Mouse (Mus musculus) liver, postnatal 0 days (tissue): Measurements from ENCODE around the gene Fbln2. TPM values are rescaled to one million over a fixed set of nuclear protein-coding genes. Genes with fewer than 3 reads are reported as not detected.

Source experiments
- ATAC-seq: fragments of 200-750 bp; cut with Nextera tagmentation; 2 replicates; pipeline ENCODE4 v1.8.0; 2017; ENCODE audit warnings: mild to moderate bottlenecking, moderate library complexity
- DNase-seq: peaks from one replicate; pipeline ENCODE4 v3.0.0-alpha.2; 2016
- H3K27ac ChIP-seq: fragments of 300-500 bp; sonication (generic); 2 replicates; pipeline ENCODE4 v1.5.1; 2014; ENCODE audit warnings: antibody characterized with exemption, moderate library complexity, mild to moderate bottlenecking, low read depth
- H3K27me3 ChIP-seq: fragments of 300-500 bp; sonication (generic); 2 replicates; pipeline ENCODE4 v1.6.1; 2014; ENCODE audit warnings: low read length, control low read depth, mixed read lengths; ENCODE audit not compliant: insufficient read depth
- H3K36me3 ChIP-seq: fragments of 300-500 bp; sonication (generic); replicated peaks from 2 replicates; pipeline ENCODE4 v1.6.1; 2014; ENCODE audit warnings: mild to moderate bottlenecking, control low read depth, low read length, moderate library complexity, mixed read lengths; ENCODE audit not compliant: insufficient read depth
- H3K4me1 ChIP-seq: fragments of 300-500 bp; sonication (generic); 2 replicates; pipeline ENCODE4 v1.6.1; 2014; ENCODE audit warnings: antibody characterized with exemption, mild to moderate bottlenecking, control low read depth; ENCODE audit not compliant: insufficient read depth
- H3K4me2 ChIP-seq: fragments of 300-500 bp; sonication (generic); 2 replicates; pipeline ENCODE4 v1.6.1; 2014; ENCODE audit warnings: low read depth, mild to moderate bottlenecking, low read length, moderate library complexity, mixed read lengths
- H3K4me3 ChIP-seq: fragments of 300-500 bp; sonication (generic); 2 replicates; pipeline ENCODE4 v1.5.1; 2014; ENCODE audit warnings: low read depth, low read length
- H3K9ac ChIP-seq: fragments of 300-500 bp; sonication (generic); replicated peaks from 2 replicates; pipeline ENCODE4 v1.6.1; 2014; ENCODE audit warnings: mild to moderate bottlenecking, moderate library complexity
- H3K9me3 ChIP-seq: fragments of 300-500 bp; sonication (generic); 2 replicates; pipeline ENCODE4 v1.6.1; 2016; ENCODE audit warnings: mild to moderate bottlenecking, control low read depth, low read length, mixed read lengths
- CTCF ChIP-seq: sonication (generic); IDR thresholded peaks from 2 replicates; pipeline ENCODE4 v1.5.1; 2016; ENCODE audit warnings: antibody characterized with exemption, low read depth
- EP300 ChIP-seq: IDR thresholded peaks from 2 replicates; pipeline ENCODE4 v1.6.1; 2016; ENCODE audit warnings: antibody characterized with exemption, low read depth, mild to moderate bottlenecking
- WGBS: fragments of 180-500 bp; shearing (Covaris S2); extraction: QIAGEN DNeasy Blood & Tissue Kit; methylation state at CpG from one replicate; pipeline ENCODE4 v1.1.7; 2014; ENCODE audit not compliant: insufficient replicate concordance; 5-methylcytosine and 5-hydroxymethylcytosine counted together
- polyA plus RNA-seq: library from polyadenylated mRNA; unstranded; fragments of >200 nt; fragmentation: Nextera tagmentation; extraction: Ambion mirVana; gene quantifications from 2 replicates; pipeline ENCODE4 v1.2.1, GENCODE M21; 2015

The Fbln2 gene
- polyA plus RNA-seq, 1 experiment from 2014 or later: 4.0 TPM

DNA sequence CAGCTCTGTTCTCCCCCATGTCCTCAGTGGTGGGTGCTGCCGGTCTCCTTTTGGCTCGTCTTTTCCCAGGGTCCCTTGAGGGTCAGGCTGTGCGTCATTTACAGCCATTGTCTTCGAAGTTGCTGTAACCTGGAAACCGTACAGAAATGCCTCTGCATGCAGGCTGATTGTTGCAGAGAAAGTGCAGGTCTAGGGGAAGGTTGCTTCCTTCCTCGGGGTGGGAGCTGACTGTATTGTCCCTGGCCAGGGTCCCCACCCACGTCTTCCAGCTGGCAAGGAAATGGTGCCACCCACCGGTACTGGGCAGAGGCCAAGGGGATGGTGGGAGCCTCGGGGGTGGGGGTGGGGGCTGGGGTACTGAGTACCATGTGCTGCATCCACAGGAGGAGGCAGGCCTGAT lies 6.2 kb downstream of the Fbln2 start:
- no peak overlapping the region for H3K27ac ChIP-seq
- TF ChIP-seq CTCF (no peak), EP300 (no peak)
- H3K9me3 ChIP-seq: no peaks in the 10 kb centered on the region
- no peaks in the 10 kb centered on the region for H3K36me3 ChIP-seq
- 56% methylated on average over 9 of the region's 9 CpGs for WGBS
- H3K4me3 ChIP-seq: no peak overlapping the region
- DNase-seq (no peak), ATAC-seq (no peak)
- H3K4me1 ChIP-seq: no peaks in the 10 kb centered on the region
- H3K4me2 ChIP-seq: no peak overlapping the region
- peaks cover 5% of the 10 kb centered on the region; the same call in 1 of the 2 replicates for H3K27me3 ChIP-seq
- no peak overlapping the region for H3K9ac ChIP-seq

DNA sequence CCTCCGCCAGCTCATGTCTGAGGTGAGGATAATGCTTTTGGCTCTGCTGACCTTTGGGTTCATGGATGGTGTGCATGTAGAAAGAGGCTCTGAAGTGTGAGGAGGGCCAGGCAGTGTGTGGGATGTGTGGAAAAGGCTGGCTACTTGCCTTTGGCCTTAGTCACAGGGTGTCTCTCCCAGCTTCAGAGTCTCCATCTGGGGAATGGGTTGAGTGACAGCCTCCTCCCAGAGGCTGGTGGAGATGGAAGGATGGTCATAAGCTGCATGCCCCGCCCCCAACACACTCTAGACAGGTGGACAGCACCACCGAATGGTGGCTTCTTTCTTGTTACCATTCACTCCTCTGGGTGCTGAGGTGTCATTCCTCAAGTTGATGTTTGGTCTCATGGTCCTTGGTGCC lies 6.6 kb downstream of the Fbln2 start:
- WGBS: 39% methylated on average over 3 of the region's 3 CpGs
- no peak overlapping the region for H3K27ac ChIP-seq
- no peaks in the 10 kb centered on the region for H3K4me1 ChIP-seq
- no peak overlapping the region for H3K9ac ChIP-seq
- no peak overlapping the region for H3K4me2 ChIP-seq
- no peaks in the 10 kb centered on the region for H3K9me3 ChIP-seq
- no peak overlapping the region for H3K4me3 ChIP-seq
- TF ChIP-seq CTCF: no peak
- no peak for TF ChIP-seq EP300
- no peak for DNase-seq
- no peak for ATAC-seq
- H3K36me3 ChIP-seq: no peaks in the 10 kb centered on the region
- 0 out of 2 replicates have a peak, but pooled peaks cover 3% of the 10 kb centered on the region for H3K27me3 ChIP-seq

DNA sequence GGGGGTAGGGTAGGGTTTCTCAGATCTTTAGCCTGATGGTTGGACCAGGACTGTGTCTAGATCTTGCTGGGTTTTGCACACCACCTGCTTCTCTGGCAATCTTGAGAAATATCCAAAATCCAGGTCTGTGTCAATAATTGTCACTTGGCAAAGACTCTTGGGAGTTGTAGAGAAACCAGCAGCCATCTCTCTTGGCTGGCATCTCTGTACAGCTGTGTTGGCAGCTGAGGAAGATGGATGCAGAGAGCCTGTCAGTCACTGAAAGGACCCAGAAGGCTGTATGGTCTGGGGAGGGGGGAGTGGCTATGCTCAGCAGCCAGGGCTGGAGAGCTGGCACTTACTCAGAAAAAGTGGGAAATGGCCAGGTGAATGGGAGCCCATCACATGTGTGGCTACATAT lies 7.8 kb downstream of the Fbln2 start:
- Histone ChIP-seq H3K9ac (no peak overlapping the region), H3K4me1 (no peaks in the 10 kb centered on the region), H3K36me3 (no peaks in the 10 kb centered on the region), H3K4me2 (no peak overlapping the region), H3K27me3 (0 out of 2 replicates have a peak, but pooled peaks cover 3% of the 10 kb centered on the region), H3K4me3 (no peak overlapping the region), H3K9me3 (no peaks in the 10 kb centered on the region), H3K27ac (no peak overlapping the region)
- no peak for DNase-seq
- ATAC-seq: no peak
- no peak for TF ChIP-seq EP300
- TF ChIP-seq CTCF: no peak

DNA sequence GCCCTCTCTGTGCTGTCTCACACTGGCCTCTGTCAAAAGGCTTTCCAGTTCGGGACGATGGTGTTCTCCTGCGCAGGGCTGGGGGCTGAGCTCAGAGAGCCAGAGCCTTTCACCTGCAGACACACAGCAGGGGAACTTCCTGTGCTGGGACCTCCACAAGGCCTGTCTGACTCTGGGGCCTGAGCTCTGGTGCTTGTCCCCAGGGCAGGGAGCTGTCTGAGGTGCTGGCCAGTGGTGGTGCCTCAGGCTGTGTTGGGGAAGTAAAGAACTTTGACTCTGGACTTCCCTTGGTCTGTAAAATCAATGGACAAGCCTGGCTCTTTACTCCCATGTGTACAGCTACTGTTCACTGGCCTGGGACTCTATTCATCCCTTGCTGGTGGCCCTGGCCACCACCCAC lies 8.8 kb downstream of the Fbln2 start:
- peak; percentile 63 for DNase-seq

DNA sequence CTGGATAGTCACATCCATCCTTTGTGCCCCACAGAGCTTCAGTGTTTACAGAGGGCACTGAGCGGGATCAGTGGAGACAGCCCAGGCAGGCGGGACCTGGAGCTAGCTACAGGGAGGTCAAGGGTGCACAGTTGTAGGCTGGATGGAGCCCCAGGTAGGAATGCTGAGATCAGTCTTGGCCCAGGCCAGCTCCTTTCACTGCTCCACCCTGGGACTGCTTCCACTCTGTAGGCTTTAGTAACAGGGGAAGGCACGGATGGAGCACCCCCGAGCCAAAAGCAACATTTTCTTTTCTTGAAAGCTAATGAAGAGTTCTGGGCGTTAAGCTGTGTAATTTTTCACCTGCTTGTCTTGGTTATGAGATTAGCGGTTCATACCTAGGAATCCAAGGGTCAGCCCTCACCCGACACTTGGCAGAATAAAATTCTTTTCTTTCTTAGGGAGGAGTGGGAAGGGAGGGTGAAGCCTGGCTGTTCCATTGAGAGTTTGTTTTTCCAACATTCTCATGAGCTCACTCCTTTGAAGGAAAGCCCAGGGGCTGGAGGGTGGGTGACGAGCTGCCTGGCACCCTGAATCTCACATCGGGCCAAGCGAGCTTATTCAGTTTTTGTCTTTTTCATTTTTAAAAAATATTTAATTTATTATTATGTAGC lies 10.6 kb downstream of the Fbln2 start:
- Histone ChIP-seq H3K9ac (no peak overlapping the region), H3K36me3 (no peaks in the 10 kb centered on the region), H3K9me3 (no peaks in the 10 kb centered on the region), H3K4me3 (no peak overlapping the region), H3K27me3 (no peaks in the 10 kb centered on the region), H3K4me1 (no peaks in the 10 kb centered on the region), H3K4me2 (no peak overlapping the region), H3K27ac (no peak overlapping the region)
- no peak for DNase-seq
- no peak for TF ChIP-seq EP300
- TF ChIP-seq CTCF: no peak
- no peak for ATAC-seq
- WGBS: 71% methylated on average over 10 of the region's 10 CpGs

More for the DNA sequence above, 8.8 kb downstream of the Fbln2 start:
- no peaks in the 10 kb centered on the region for H3K27me3 ChIP-seq
- H3K9me3 ChIP-seq: no peaks in the 10 kb centered on the region
- H3K4me1 ChIP-seq: no peaks in the 10 kb centered on the region
- H3K4me2 ChIP-seq: no peak overlapping the region
- 2% methylated on average over 3 of the region's 3 CpGs for WGBS
- H3K9ac ChIP-seq: no peak overlapping the region
- no peak overlapping the region for H3K27ac ChIP-seq
- TF ChIP-seq CTCF (no peak), EP300 (no peak)
- no peak for ATAC-seq
- H3K4me3 ChIP-seq: no peak overlapping the region
- H3K36me3 ChIP-seq: no peaks in the 10 kb centered on the region

DNA sequence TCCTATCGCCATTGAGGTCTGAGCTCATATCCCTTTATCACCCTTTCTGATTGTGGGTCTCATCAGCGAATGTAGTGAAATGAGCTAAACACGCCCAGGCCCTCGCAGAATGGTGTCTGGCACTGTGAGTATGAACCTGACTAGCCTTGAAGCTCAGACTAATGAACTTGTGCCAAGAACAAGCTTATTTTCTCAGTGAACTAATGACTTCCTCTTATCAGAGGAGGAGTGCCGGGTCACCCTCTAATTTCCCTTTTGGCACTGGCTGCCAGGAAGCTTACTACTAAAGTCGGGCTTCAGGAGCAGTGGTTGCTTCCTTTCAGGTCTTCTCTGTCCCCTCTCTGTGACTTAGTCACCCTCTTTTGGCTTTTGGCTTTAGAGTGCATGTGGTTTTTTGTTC lies 12.7 kb downstream of the Fbln2 start:
- H3K4me2 ChIP-seq: no peak overlapping the region
- no peak for DNase-seq
- TF ChIP-seq EP300 (no peak), CTCF (no peak)
- H3K4me1 ChIP-seq: no peaks in the 10 kb centered on the region
- no peaks in the 10 kb centered on the region for H3K36me3 ChIP-seq
- no peaks in the 10 kb centered on the region for H3K27me3 ChIP-seq
- 47% methylated on average over 6 of the region's 6 CpGs for WGBS
- H3K4me3 ChIP-seq: no peak overlapping the region
- H3K9ac ChIP-seq: no peak overlapping the region
- H3K9me3 ChIP-seq: no peaks in the 10 kb centered on the region
- ATAC-seq: no peak
- H3K27ac ChIP-seq: no peak overlapping the region
